Mouse (Mus musculus): ENCODE measurements around the gene Lrrn1. TPM values are rescaled to one million over a fixed set of nuclear protein-coding genes. Genes with fewer than 3 reads are reported as not detected.

Lrrn1 gene
- total RNA-seq, 2 experiments from 2014 or later, result 0.04 TPM; not detected in 1

DNA sequence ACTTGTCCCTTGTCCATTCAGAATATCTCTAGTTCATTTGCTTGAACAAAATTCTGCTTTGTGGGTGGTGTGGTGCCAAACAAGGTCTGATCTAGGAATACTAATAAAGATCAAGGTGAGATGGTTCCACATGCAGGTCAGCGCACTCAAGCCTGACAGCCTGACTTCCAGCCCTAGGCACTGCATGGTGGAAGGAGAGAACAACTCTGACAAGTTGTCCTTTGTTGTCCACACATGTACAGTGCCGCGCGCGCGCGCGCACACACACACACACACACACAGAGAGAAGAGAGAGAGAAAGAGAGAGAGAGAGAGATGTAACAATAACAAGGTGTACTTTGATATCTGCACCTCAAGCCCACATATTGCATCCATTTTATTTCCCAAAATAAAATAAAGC, 47.7 kb downstream of the Lrrn1 start:
- no peak for ATAC-seq (ENCODE audit: poor library complexity, severe bottlenecking)

DNA sequence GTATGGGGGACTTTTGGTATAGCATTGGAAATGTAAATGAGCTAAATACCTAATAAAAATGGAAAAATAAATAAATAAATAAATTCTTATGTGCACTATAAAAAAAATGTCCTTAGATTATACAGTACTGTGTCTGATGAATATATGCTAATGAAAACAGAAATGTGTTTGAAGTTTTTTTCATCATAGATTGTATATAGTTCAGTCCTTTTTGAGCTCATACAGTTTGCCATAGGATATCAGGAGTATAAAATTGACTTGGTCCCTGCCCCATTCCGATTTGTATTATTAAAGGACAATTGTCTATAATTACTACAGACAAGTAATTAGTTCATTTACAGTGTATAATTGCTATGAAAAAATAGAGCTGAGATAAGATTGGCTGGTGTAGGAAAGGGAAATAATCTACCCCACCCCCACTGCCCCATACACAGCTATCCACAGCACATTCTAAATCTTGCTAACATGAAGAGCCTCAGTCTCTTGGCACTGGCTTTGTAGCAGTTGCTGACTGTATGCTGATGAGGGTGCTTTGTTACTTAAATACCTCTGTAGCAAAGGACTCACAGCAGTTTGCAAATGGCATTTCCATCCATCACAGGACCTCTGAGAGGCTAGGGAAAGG, 54.3 kb downstream of the Lrrn1 start:
- no peak for ATAC-seq (ENCODE audit: poor library complexity, severe bottlenecking)

DNA sequence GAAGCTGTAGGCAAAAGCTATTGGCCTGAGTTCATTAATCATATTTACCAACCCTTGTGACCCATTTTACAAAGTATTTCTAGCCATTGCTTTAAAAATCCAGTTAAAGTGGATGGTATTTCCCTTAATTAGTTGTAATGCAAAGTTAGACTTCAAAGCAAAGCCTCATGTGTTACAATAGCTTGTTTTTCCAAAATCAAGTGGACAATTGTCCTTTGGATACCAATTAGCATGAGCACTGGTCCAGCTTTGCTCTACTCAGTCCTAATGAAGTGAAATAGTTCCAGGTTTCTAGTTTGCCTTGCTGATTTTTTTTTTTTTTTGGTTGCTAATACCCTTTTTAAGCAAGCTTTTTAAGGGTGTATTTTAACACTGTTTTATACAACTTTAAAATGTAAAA, 75.6 kb downstream of the Lrrn1 start:
- ATAC-seq (ENCODE audit: poor library complexity, severe bottlenecking), result no peak

DNA sequence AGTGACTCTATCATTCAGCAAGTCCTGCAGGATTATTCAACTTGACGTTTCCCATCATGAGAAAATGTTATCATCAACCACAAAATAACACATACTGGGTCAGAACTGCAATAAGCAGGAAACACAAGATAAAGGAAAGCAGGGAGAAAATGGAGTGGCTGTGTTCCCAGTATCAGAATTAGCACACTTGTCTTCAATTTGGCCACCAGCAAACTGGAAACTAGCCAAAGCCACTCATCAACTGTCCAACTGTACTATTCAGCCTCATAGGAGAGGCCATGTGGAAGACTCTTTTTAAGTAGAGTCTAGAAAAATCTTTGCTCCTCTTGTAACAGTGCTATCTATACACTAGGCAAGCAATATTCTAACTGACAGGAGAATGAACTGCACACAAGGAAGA, 84.7 kb downstream of the Lrrn1 start:
- no peak for ATAC-seq (ENCODE audit: poor library complexity, severe bottlenecking)

Measured in megakaryocyte, adult 5-6 weeks (primary cell).